Mouse (Mus musculus) liver, postnatal 0 days (tissue): ENCODE results near the gene Dkk3. TPM values are rescaled to one million over a fixed set of nuclear protein-coding genes. Genes with fewer than 3 reads are reported as not detected.
A peak's percentile ranks its signal among the peaks of the same experiment; 100 is the strongest.

Experiments
- ATAC-seq: fragments of 200-750 bp; cut with Nextera tagmentation; 2 replicates; pipeline ENCODE4 v1.8.0; 2017; ENCODE audit warnings: mild to moderate bottlenecking, moderate library complexity
- DNase-seq: peaks from one replicate; pipeline ENCODE4 v3.0.0-alpha.2; 2016
- H3K27ac ChIP-seq: fragments of 300-500 bp; sonication (generic); 2 replicates; pipeline ENCODE4 v1.5.1; 2014; ENCODE audit warnings: antibody characterized with exemption, moderate library complexity, mild to moderate bottlenecking, low read depth
- H3K27me3 ChIP-seq: fragments of 300-500 bp; sonication (generic); 2 replicates; pipeline ENCODE4 v1.6.1; 2014; ENCODE audit warnings: low read length, control low read depth, mixed read lengths; ENCODE audit not compliant: insufficient read depth
- H3K36me3 ChIP-seq: fragments of 300-500 bp; sonication (generic); replicated peaks from 2 replicates; pipeline ENCODE4 v1.6.1; 2014; ENCODE audit warnings: mild to moderate bottlenecking, control low read depth, low read length, moderate library complexity, mixed read lengths; ENCODE audit not compliant: insufficient read depth
- H3K4me1 ChIP-seq: fragments of 300-500 bp; sonication (generic); 2 replicates; pipeline ENCODE4 v1.6.1; 2014; ENCODE audit warnings: antibody characterized with exemption, mild to moderate bottlenecking, control low read depth; ENCODE audit not compliant: insufficient read depth
- H3K4me2 ChIP-seq: fragments of 300-500 bp; sonication (generic); 2 replicates; pipeline ENCODE4 v1.6.1; 2014; ENCODE audit warnings: low read depth, mild to moderate bottlenecking, low read length, moderate library complexity, mixed read lengths
- H3K4me3 ChIP-seq: fragments of 300-500 bp; sonication (generic); 2 replicates; pipeline ENCODE4 v1.5.1; 2014; ENCODE audit warnings: low read depth, low read length
- H3K9ac ChIP-seq: fragments of 300-500 bp; sonication (generic); replicated peaks from 2 replicates; pipeline ENCODE4 v1.6.1; 2014; ENCODE audit warnings: mild to moderate bottlenecking, moderate library complexity
- H3K9me3 ChIP-seq: fragments of 300-500 bp; sonication (generic); 2 replicates; pipeline ENCODE4 v1.6.1; 2016; ENCODE audit warnings: mild to moderate bottlenecking, control low read depth, low read length, mixed read lengths
- CTCF ChIP-seq: sonication (generic); IDR thresholded peaks from 2 replicates; pipeline ENCODE4 v1.5.1; 2016; ENCODE audit warnings: antibody characterized with exemption, low read depth
- EP300 ChIP-seq: IDR thresholded peaks from 2 replicates; pipeline ENCODE4 v1.6.1; 2016; ENCODE audit warnings: antibody characterized with exemption, low read depth, mild to moderate bottlenecking
- WGBS: fragments of 180-500 bp; shearing (Covaris S2); extraction: QIAGEN DNeasy Blood & Tissue Kit; methylation state at CpG from one replicate; pipeline ENCODE4 v1.1.7; 2014; ENCODE audit not compliant: insufficient replicate concordance; 5-methylcytosine and 5-hydroxymethylcytosine counted together
- polyA plus RNA-seq: library from polyadenylated mRNA; unstranded; fragments of >200 nt; fragmentation: Nextera tagmentation; extraction: Ambion mirVana; gene quantifications from 2 replicates; pipeline ENCODE4 v1.2.1, GENCODE M21; 2015

Dkk3 gene
- 1.2 and 1.7 TPM in 2 replicates for polyA plus RNA-seq

- ATAC-seq, result no peak
Observed at GRCm38 (mm10) chr7:112158942-112159341, at the start of gene Dkk3. Gene Dkk3, minus strand, starts transcription at chr7:112159057.

DNA sequence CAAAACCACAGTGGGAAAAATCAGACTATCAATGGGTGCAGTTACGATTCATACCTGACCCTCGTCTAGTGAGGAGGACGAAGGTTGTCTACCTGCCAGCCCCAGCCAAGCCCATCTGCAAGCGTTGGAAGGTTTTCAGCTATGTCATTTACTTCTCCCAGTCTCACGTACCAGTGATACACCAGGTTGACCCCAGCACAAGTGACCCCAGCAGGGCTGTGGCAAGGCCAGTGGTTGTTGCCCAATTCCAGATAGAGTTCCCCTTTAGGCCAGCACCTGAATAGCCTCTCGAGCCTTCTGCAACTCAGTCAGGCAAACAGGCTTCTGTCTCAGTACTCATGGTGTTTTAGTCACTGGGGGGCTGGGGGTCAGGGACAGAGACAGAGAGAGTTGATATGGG lies 48.9 kb upstream of the Dkk3 start:
- H3K36me3 ChIP-seq, result no peaks in the 10 kb centered on the region
- no peak overlapping the region for H3K4me3 ChIP-seq
- TF ChIP-seq CTCF (no peak), EP300 (no peak)
- peak overlapping the region; percentile 7; the same call in 1 of the 2 replicates for H3K27ac ChIP-seq
- no peak overlapping the region for H3K4me2 ChIP-seq
- WGBS, result 63% methylated on average over 6 of the region's 6 CpGs
- H3K27me3 ChIP-seq, result no peaks in the 10 kb centered on the region
- DNase-seq, result peak; percentile 36
- no peaks in the 10 kb centered on the region for H3K9me3 ChIP-seq
- ATAC-seq, result peak; percentile 72
- no peak overlapping the region for H3K9ac ChIP-seq
- peaks cover 18% of the 10 kb centered on the region for H3K4me1 ChIP-seq

More at GRCm38 (mm10) chr7:112158942-112159341, at the start of gene Dkk3:
- TF ChIP-seq EP300, result no peak
- H3K36me3 ChIP-seq, result no peaks in the 10 kb centered on the region
- H3K27me3 ChIP-seq, result peaks cover 12% of the 10 kb centered on the region; the same call in 1 of the 2 replicates
- no peak for DNase-seq
- H3K27ac ChIP-seq, result no peak within 1 kb of the TSS
- no peaks in the 10 kb centered on the region for H3K9me3 ChIP-seq
- peak within 1 kb of the TSS; percentile 11; the same call in 1 of the 2 replicates for H3K9ac ChIP-seq
- peaks cover 5% of the 10 kb centered on the region; the same call in 1 of the 2 replicates for H3K4me1 ChIP-seq
- H3K4me3 ChIP-seq, result peak within 1 kb of the TSS; percentile 38
- H3K4me2 ChIP-seq, result peak within 1 kb of the TSS; percentile 68
- 7% methylated on average over 21 of the region's 21 CpGs for WGBS

GRCm38 (mm10) chr7:112205513-112205912 lies 46.7 kb upstream of the Dkk3 start:
- ATAC-seq (no peak), DNase-seq (no peak)
- Histone ChIP-seq H3K4me1 (peaks cover 21% of the 10 kb centered on the region), H3K9me3 (no peaks in the 10 kb centered on the region), H3K36me3 (no peaks in the 10 kb centered on the region), H3K27me3 (no peaks in the 10 kb centered on the region), H3K27ac (no peak overlapping the region), H3K4me2 (no peak overlapping the region), H3K4me3 (no peak overlapping the region), H3K9ac (no peak overlapping the region)
- 74% methylated on average over 6 of the region's 6 CpGs for WGBS
- no peak for TF ChIP-seq CTCF
- no peak for TF ChIP-seq EP300

- H3K9ac ChIP-seq, result no peak overlapping the region
- no peak overlapping the region for H3K4me2 ChIP-seq
- H3K36me3 ChIP-seq, result no peaks in the 10 kb centered on the region
- H3K27me3 ChIP-seq, result no peaks in the 10 kb centered on the region
- WGBS, result 34% methylated on average over 6 of the region's 6 CpGs
- H3K4me1 ChIP-seq, result peaks cover 21% of the 10 kb centered on the region
- peak overlapping the region; percentile 35; the same call in 1 of the 2 replicates for H3K27ac ChIP-seq
- ATAC-seq (no peak), DNase-seq (no peak)
- no peak overlapping the region for H3K4me3 ChIP-seq
- no peaks in the 10 kb centered on the region for H3K9me3 ChIP-seq
- TF ChIP-seq CTCF (no peak), EP300 (no peak)
Observed at GRCm38 (mm10) chr7:112204380-112204963, 45.6 kb upstream of the Dkk3 start.

- no peaks in the 10 kb centered on the region for H3K27me3 ChIP-seq
- 60% methylated on average over 5 of the region's 5 CpGs for WGBS
Observed at GRCm38 (mm10) chr7:112203937-112204336, 45.1 kb upstream of the Dkk3 start.

DNA sequence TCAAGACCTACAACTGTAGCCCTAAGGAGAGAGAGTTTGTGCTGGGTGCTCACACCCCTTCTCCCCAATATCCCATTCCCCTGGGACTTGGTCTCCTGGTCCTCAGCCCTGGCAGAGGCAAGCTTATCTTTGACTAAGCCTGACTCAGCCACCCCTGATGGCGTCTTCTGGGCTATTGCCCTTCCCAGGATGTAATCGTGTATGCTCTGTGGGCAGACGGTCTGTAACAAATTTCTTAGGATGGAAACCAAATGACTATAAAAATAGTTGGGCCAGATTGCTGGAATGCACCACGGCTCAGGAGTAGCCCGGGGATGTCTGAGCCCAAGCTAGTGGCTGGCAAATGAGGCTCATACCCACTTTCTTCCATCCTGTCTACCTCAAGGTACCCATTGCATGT lies 44.0 kb upstream of the Dkk3 start:
- H3K9ac ChIP-seq, result no peak overlapping the region
- H3K27ac ChIP-seq, result 0 out of 2 replicates have a peak overlapping the region, but pooled peaks have one; percentile 22
- no peaks in the 10 kb centered on the region for H3K9me3 ChIP-seq
- H3K4me3 ChIP-seq, result no peak overlapping the region
- DNase-seq, result no peak
- ATAC-seq, result no peak
- no peaks in the 10 kb centered on the region for H3K36me3 ChIP-seq
- H3K4me2 ChIP-seq, result no peak overlapping the region
- 86% methylated on average over 5 of the region's 5 CpGs for WGBS
- TF ChIP-seq CTCF (no peak), EP300 (no peak)
- H3K4me1 ChIP-seq, result peaks cover 6% of the 10 kb centered on the region; the same call in 1 of the 2 replicates
- no peaks in the 10 kb centered on the region for H3K27me3 ChIP-seq

More at GRCm38 (mm10) chr7:112203937-112204336, 45.1 kb upstream of the Dkk3 start:
- no peaks in the 10 kb centered on the region for H3K36me3 ChIP-seq
- H3K9me3 ChIP-seq, result no peaks in the 10 kb centered on the region
- no peak overlapping the region for H3K4me2 ChIP-seq
- no peak overlapping the region for H3K27ac ChIP-seq
- no peak overlapping the region for H3K9ac ChIP-seq
- ATAC-seq (no peak), DNase-seq (no peak)
- H3K4me3 ChIP-seq, result no peak overlapping the region
- TF ChIP-seq EP300 (no peak), CTCF (no peak)
- H3K4me1 ChIP-seq, result peaks cover 17% of the 10 kb centered on the region
